Mouse (Mus musculus): ENCODE results near the gene Pimreg. TPM values are rescaled to one million over a fixed set of nuclear protein-coding genes. Genes with fewer than 3 reads are reported as not detected.

Gene Pimreg
- polyA plus RNA-seq, 1 experiment from 2014 or later = 76.9 TPM

- 41% methylated on average over 5 of the region's 5 CpGs for WGBS
These were observed 16.0 kb upstream of the Pimreg start for GRCm38 (mm10) chr11:72025843-72026242.

GRCm38 (mm10) chr11:72026516-72026915 is 15.3 kb upstream of the Pimreg start:
- no peaks in the 10 kb centered on the region for H3K9me3 ChIP-seq (ENCODE audit: control insufficient read depth, low read length)
- H3K4me3 ChIP-seq (ENCODE audit: low read length) = no peak overlapping the region
- H3K4me1 ChIP-seq (ENCODE audit: control insufficient read depth, insufficient read depth, low read length) = no peaks in the 10 kb centered on the region
- no peak for ATAC-seq
- no peak overlapping the region for H3K27ac ChIP-seq (ENCODE audit: low read length)
- WGBS = 89% methylated on average over 9 of the region's 9 CpGs
- H3K36me3 ChIP-seq (ENCODE audit: control insufficient read depth, insufficient read depth, low read length) = no peaks in the 10 kb centered on the region
- no peak overlapping the region for H3K9ac ChIP-seq (ENCODE audit: low read depth, low read length)
- H3K27me3 ChIP-seq (replicated peaks; ENCODE audit: control insufficient read depth, insufficient read depth, low read length) = peaks cover 3% of the 10 kb centered on the region; the same call in 1 of the 2 replicates
- H3K4me2 ChIP-seq (ENCODE audit: low read depth, low read length) = no peak overlapping the region

More at GRCm38 (mm10) chr11:72025843-72026242, 16.0 kb upstream of the Pimreg start:
- Histone ChIP-seq H3K4me2 (ENCODE audit: low read depth, low read length) (no peak overlapping the region), H3K27ac (ENCODE audit: low read length) (no peak overlapping the region), H3K9me3 (ENCODE audit: control insufficient read depth, low read length) (no peaks in the 10 kb centered on the region), H3K4me3 (ENCODE audit: low read length) (no peak overlapping the region), H3K9ac (ENCODE audit: low read depth, low read length) (no peak overlapping the region), H3K27me3 (replicated peaks; ENCODE audit: control insufficient read depth, insufficient read depth, low read length) (peaks cover 3% of the 10 kb centered on the region; the same call in 1 of the 2 replicates), H3K36me3 (ENCODE audit: control insufficient read depth, insufficient read depth, low read length) (no peaks in the 10 kb centered on the region), H3K4me1 (ENCODE audit: control insufficient read depth, insufficient read depth, low read length) (no peaks in the 10 kb centered on the region)
- ATAC-seq = no peak

GRCm38 (mm10) chr11:72027836-72028235 is 14.0 kb upstream of the Pimreg start:
- Histone ChIP-seq H3K4me2 (ENCODE audit: low read depth, low read length) (no peak overlapping the region), H3K27ac (ENCODE audit: low read length) (no peak overlapping the region), H3K4me3 (ENCODE audit: low read length) (no peak overlapping the region), H3K27me3 (replicated peaks; ENCODE audit: control insufficient read depth, insufficient read depth, low read length) (peaks cover 3% of the 10 kb centered on the region; the same call in 1 of the 2 replicates), H3K4me1 (ENCODE audit: control insufficient read depth, insufficient read depth, low read length) (no peaks in the 10 kb centered on the region), H3K36me3 (ENCODE audit: control insufficient read depth, insufficient read depth, low read length) (no peaks in the 10 kb centered on the region), H3K9me3 (ENCODE audit: control insufficient read depth, low read length) (no peaks in the 10 kb centered on the region), H3K9ac (ENCODE audit: low read depth, low read length) (no peak overlapping the region)
- ATAC-seq = no peak
- 62% methylated on average over 9 of the region's 9 CpGs for WGBS

GRCm38 (mm10) chr11:72029143-72029542 is 12.7 kb upstream of the Pimreg start:
- Histone ChIP-seq H3K4me1 (ENCODE audit: control insufficient read depth, insufficient read depth, low read length) (no peaks in the 10 kb centered on the region), H3K9me3 (ENCODE audit: control insufficient read depth, low read length) (no peaks in the 10 kb centered on the region), H3K36me3 (ENCODE audit: control insufficient read depth, insufficient read depth, low read length) (no peaks in the 10 kb centered on the region), H3K4me3 (ENCODE audit: low read length) (no peak overlapping the region), H3K4me2 (ENCODE audit: low read depth, low read length) (no peak overlapping the region), H3K27ac (ENCODE audit: low read length) (no peak overlapping the region), H3K27me3 (replicated peaks; ENCODE audit: control insufficient read depth, insufficient read depth, low read length) (peaks cover 3% of the 10 kb centered on the region; the same call in 1 of the 2 replicates), H3K9ac (ENCODE audit: low read depth, low read length) (no peak overlapping the region)
- 21% methylated on average over 23 of the region's 23 CpGs for WGBS
- 0 out of 2 replicates have a peak, but pooled peaks have one; percentile 28 for ATAC-seq

- no peak overlapping the region for H3K9ac ChIP-seq (ENCODE audit: low read depth, low read length)
- no peak for ATAC-seq
- no peak overlapping the region for H3K27ac ChIP-seq (ENCODE audit: low read length)
- H3K9me3 ChIP-seq (ENCODE audit: control insufficient read depth, low read length) = no peaks in the 10 kb centered on the region
- H3K27me3 ChIP-seq (replicated peaks; ENCODE audit: control insufficient read depth, insufficient read depth, low read length) = peaks cover 3% of the 10 kb centered on the region; the same call in 1 of the 2 replicates
- no peaks in the 10 kb centered on the region for H3K4me1 ChIP-seq (ENCODE audit: control insufficient read depth, insufficient read depth, low read length)
- 91% methylated on average over 7 of the region's 7 CpGs for WGBS
- no peak overlapping the region for H3K4me2 ChIP-seq (ENCODE audit: low read depth, low read length)
- no peaks in the 10 kb centered on the region for H3K36me3 ChIP-seq (ENCODE audit: control insufficient read depth, insufficient read depth, low read length)
- H3K4me3 ChIP-seq (ENCODE audit: low read length) = no peak overlapping the region
These were observed 10.5 kb upstream of the Pimreg start for GRCm38 (mm10) chr11:72031353-72031752.

- Histone ChIP-seq H3K36me3 (ENCODE audit: control insufficient read depth, insufficient read depth, low read length) (no peaks in the 10 kb centered on the region), H3K4me3 (ENCODE audit: low read length) (no peak overlapping the region), H3K27ac (ENCODE audit: low read length) (no peak overlapping the region), H3K9ac (ENCODE audit: low read depth, low read length) (no peak overlapping the region), H3K9me3 (ENCODE audit: control insufficient read depth, low read length) (no peaks in the 10 kb centered on the region), H3K4me1 (ENCODE audit: control insufficient read depth, insufficient read depth, low read length) (no peaks in the 10 kb centered on the region), H3K27me3 (replicated peaks; ENCODE audit: control insufficient read depth, insufficient read depth, low read length) (peaks cover 3% of the 10 kb centered on the region; the same call in 1 of the 2 replicates), H3K4me2 (ENCODE audit: low read depth, low read length) (no peak overlapping the region)
- no peak for ATAC-seq
- 81% methylated on average over 4 of the region's 4 CpGs for WGBS
These were observed 9.7 kb upstream of the Pimreg start for GRCm38 (mm10) chr11:72032091-72032490.

GRCm38 (mm10) chr11:72032589-72032988 is 9.2 kb upstream of the Pimreg start:
- Histone ChIP-seq H3K9ac (ENCODE audit: low read depth, low read length) (no peak overlapping the region), H3K9me3 (ENCODE audit: control insufficient read depth, low read length) (no peaks in the 10 kb centered on the region), H3K4me3 (ENCODE audit: low read length) (no peak overlapping the region), H3K27me3 (replicated peaks; ENCODE audit: control insufficient read depth, insufficient read depth, low read length) (peaks cover 3% of the 10 kb centered on the region; the same call in 1 of the 2 replicates), H3K27ac (ENCODE audit: low read length) (no peak overlapping the region), H3K4me1 (ENCODE audit: control insufficient read depth, insufficient read depth, low read length) (no peaks in the 10 kb centered on the region), H3K4me2 (ENCODE audit: low read depth, low read length) (no peak overlapping the region), H3K36me3 (ENCODE audit: control insufficient read depth, insufficient read depth, low read length) (no peaks in the 10 kb centered on the region)
- 86% methylated on average over 3 of the region's 3 CpGs for WGBS
- no peak for ATAC-seq

GRCm38 (mm10) chr11:72037409-72037808 is 4.4 kb upstream of the Pimreg start, which contains the start of gene Aipl1:
Gene Aipl1, minus strand, starts transcription at chr11:72037509.
- H3K4me2 ChIP-seq (ENCODE audit: low read depth, low read length) = no peak within 1 kb of the TSS
- H3K4me1 ChIP-seq (ENCODE audit: control insufficient read depth, insufficient read depth, low read length) = peaks cover 6% of the 10 kb centered on the region; the same call in 1 of the 2 replicates
- no peaks in the 10 kb centered on the region for H3K36me3 ChIP-seq (ENCODE audit: control insufficient read depth, insufficient read depth, low read length)
- H3K27me3 ChIP-seq (replicated peaks; ENCODE audit: control insufficient read depth, insufficient read depth, low read length) = no peaks in the 10 kb centered on the region
- H3K9ac ChIP-seq (ENCODE audit: low read depth, low read length) = no peak within 1 kb of the TSS
- no peak within 1 kb of the TSS for H3K4me3 ChIP-seq (ENCODE audit: low read length)
- WGBS = 63% methylated on average over 4 of the region's 4 CpGs
- no peak within 1 kb of the TSS for H3K27ac ChIP-seq (ENCODE audit: low read length)
- H3K9me3 ChIP-seq (ENCODE audit: control insufficient read depth, low read length) = no peaks in the 10 kb centered on the region
- no peak for ATAC-seq

- WGBS = 3% methylated on average over 4 of the region's 4 CpGs
- H3K9ac ChIP-seq (ENCODE audit: low read depth, low read length) = no peak overlapping the region
- H3K9me3 ChIP-seq (ENCODE audit: control insufficient read depth, low read length) = no peaks in the 10 kb centered on the region
- no peak overlapping the region for H3K4me3 ChIP-seq (ENCODE audit: low read length)
- no peak overlapping the region for H3K4me2 ChIP-seq (ENCODE audit: low read depth, low read length)
- H3K36me3 ChIP-seq (ENCODE audit: control insufficient read depth, insufficient read depth, low read length) = no peaks in the 10 kb centered on the region
- no peaks in the 10 kb centered on the region for H3K27me3 ChIP-seq (replicated peaks; ENCODE audit: control insufficient read depth, insufficient read depth, low read length)
- no peak for ATAC-seq
- peaks cover 12% of the 10 kb centered on the region for H3K4me1 ChIP-seq (ENCODE audit: control insufficient read depth, insufficient read depth, low read length)
- H3K27ac ChIP-seq (ENCODE audit: low read length) = no peak overlapping the region
These were observed 3.8 kb upstream of the Pimreg start for GRCm38 (mm10) chr11:72037996-72038395.

Data from intestine, embryonic 16.5 days (tissue).